Mouse (Mus musculus) fibroblast of lung, adult 2 months (primary cell): ENCODE results near the gene Amacr.

ENCODE experiments used
- DNase-seq: peaks from one replicate; pipeline ENCODE4 v3.0.0-alpha.2; 2011; ENCODE audit warnings: low read depth

Gene Amacr

DNA sequence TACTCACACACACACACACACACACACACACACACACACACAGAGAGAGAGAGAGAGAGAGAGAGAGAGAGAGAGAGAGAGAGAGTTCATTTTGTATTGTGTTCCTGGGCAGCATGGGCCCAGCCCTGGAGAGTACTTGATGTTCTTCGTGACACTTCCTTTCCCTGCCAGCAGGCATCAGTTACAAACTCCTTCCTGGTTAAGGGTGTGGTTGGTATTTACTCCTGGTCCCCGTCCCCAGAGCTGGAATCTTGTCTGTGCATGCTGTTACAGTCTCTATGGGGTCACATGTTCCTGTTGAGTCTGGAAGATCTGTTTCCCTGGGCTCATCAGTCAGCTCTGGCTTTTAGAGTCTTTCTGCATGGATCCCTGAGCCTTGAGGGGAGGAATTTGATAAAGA is 8.9 kb downstream of the Amacr start:
- no peak for DNase-seq

DNA sequence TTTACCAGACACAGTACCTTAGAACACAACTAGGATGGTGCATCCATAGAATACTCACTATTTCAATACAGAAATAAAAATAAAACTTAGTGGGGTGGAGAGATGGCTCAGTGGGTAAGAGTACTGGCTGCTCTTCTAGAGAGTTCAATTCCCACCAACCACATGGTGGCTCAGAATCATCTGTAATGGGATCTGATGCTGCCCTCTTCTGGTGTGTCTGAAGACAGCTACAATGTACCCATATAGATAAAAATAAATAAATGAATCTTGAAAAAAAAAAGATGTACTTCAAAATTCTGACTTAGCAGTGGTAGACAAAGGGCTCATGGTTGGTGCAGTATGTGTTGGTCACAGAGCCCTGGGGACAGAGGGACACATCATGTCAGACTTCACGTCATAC is 10.0 kb downstream of the Amacr start:
- no peak for DNase-seq

DNA sequence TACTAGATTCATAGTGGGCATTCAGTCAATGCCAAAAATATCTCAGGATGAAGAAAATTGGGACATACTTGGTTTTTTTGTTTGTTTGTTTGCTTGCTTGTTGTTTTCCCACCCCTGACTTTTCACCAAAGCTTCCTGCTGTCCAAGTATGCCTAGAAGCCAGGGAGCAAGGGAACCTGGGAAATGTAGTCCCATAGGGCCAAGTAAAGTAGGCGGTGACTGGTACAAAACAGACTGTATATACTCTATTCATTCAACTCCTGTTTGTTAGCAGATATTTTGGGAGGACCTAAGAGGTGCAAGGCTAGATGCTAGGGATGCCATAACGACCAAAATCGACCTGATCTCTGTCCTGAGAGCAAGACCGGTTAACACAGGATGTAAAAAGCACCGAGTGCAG is 18.3 kb downstream of the Amacr start:
- no peak for DNase-seq

DNA sequence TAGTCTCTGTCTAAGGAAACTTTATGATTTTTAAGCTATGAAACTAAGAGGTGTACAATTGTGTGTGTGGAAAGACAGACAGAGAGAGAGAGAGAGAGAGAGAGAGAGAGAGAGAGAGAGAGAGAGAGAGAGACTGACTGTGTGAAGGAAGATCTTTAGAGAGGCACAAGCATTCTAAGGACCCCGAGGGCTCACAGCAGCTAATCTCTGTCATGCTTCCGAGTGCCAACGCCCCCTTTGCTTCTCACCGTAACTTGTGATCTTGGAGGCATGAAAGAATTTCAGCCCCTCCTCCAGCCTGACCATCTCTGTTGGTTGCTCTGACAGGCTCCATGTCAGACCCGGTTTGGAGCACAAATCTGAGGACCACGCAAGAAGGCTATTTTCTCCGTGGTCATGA is 18.9 kb downstream of the Amacr start, which contains the start of gene Slc45a2:
Gene Slc45a2, plus strand, starts transcription at position 301 of the 400 bp plus-strand sequence.
- no peak for DNase-seq

DNA sequence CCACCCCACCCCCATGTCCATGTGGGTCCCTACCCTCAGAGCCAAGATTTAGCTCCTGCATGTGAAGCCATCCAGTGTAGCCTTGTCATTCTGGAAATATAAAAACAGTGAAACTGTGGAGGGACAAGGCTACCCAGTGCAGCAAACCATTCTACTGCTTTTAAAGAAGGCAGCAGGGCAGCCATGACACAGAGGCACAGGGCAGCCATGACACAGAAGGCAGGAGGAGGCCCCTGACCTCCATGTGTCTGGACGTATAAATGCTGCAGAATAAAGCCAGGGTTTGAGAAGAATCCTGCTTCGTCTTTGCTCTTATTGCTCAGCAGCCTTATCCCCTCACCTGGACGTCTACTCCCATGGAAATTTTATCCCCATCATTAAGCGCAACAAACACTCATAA is 22.2 kb downstream of the Amacr start:
- no peak for DNase-seq

DNA sequence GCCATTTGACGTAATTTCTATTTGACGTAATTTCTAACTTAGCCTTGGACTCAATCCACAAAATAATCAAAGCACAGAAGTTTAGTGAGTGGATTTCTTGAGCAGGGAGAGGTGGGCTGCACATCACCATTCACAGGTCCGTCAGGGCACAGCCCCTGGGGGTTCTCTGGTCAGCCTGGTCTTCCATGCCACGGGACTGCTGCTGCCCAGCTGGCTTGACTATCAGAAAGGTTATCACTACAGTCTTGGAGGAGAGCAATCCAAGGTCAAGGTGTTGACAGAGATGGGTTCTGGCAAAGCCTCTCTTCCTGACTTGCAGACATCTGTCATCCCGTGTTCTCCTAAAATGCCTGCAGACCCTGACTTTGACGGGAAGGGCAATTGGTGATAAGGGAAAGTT is 23.1 kb downstream of the Amacr start:
- DNase-seq = no peak

DNA sequence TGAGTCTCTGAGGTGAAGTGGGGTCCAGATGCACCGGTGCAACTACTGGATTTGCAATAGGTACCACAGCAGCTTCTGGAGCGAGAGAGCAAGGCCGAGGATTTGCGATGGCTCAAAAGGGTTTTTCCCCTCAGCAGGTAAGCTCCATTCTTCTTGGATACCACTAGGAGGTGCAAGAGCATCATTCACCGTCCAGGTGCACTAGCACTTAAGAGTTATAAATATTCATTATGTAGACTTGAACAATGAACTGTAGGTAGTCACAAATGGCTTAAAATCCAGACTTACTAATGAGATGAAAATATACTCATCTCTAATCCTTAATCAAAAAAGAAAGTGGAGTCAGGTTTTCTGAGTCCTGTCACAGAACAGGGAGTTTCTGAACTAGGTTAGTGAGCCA is 27.2 kb downstream of the Amacr start:
- DNase-seq = peak; percentile 12

DNA sequence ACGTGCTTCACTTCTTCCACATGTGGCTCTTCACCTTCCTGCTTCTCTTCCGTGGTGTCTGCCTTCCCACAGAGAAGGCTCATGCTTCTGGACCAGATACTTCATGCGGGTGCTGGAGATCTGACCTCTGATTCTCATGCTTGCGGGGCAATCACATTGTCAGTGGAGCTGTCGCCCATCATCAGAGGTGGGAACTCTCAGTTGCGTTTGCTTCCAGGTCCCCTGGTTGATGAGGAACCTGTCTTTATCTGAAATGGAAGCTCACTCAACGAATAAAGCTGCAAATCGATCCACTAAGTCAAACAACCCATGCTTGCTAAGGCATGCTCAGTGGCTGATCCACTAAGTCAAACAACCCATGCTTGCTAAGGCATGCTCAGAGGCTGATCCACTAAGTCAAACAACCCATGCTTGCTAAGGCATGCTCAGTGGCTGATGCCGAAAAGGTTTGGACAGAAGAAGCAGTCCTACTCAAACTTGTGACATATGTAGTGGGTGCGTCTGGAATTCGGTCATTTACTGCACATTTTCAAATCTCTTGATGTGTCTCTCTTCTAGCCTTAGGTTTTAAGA is 29.5 kb downstream of the Amacr start:
- DNase-seq = no peak

DNA sequence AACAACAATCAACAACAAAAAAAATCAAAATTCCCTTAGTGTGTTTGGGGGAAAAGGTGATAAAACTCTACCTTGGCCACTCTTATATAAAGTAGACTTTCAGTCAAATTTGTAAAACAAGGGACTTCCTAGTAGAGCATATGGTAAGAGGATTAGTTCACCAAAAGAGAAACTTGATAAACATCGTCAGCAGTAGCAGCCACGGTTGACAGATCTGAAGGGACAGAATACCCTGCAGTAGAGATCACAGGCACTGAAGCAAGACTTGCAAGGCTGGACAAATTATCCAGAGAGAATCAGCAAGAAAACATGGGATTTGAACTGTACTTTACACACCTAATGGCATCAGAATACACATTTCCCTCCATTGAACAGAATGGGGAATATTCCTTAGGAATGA is 33.4 kb downstream of the Amacr start:
- DNase-seq = no peak

DNA sequence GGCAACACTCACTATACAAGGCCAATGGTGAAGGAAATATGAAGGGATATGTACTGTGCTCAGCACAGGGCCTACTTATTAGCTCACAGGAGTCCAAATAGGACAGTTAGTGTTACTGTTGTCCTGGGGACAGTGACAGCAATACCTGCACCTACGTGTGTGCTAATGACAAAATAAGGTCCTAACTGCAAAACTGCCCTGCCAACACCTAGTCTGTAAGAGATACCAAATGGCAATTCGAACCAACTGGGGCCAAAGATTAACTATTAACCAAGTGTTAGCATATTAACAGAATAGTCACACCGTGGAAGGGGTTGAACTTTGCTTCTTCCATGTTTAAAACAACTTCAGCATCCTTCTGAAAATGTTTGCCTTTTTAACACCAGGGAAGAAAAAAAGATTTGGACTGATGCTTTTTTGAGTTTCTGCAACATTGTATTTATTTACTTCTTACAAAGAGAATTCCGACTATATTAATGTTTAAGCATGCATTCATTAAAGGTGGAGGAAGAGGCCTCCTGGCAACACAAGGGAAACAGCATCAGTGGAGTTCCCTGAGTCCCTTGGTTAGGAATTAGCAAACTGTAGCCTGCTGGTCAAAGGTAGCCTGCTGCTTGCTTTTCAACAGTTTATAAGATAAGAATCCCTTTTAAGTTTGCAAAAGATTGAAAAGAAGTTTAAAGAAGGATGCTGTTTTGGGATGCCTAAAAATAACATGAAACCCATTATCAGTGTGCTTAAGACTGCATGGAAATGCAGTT is 45.4 kb downstream of the Amacr start:
- DNase-seq = no peak

DNA sequence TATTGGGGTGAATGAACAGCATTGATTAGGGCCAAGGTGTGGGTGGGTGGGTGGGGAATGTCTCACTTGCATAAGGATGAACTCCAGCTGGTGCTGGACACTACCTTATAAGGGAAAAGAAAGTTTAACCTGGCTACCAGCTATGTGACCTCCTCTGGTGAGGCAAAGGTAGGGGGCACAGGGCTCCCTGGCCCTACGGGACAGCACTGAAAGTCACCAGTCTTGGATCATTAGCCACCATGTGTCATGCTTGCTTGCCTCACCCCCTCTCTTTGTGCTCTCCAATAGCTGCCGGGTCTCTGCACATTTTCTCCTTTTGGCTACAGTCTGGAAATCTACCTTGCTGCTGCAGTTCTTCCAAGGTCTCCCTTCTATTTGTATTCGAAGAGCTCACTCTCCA is 48.6 kb downstream of the Amacr start:
- no peak for DNase-seq

DNA sequence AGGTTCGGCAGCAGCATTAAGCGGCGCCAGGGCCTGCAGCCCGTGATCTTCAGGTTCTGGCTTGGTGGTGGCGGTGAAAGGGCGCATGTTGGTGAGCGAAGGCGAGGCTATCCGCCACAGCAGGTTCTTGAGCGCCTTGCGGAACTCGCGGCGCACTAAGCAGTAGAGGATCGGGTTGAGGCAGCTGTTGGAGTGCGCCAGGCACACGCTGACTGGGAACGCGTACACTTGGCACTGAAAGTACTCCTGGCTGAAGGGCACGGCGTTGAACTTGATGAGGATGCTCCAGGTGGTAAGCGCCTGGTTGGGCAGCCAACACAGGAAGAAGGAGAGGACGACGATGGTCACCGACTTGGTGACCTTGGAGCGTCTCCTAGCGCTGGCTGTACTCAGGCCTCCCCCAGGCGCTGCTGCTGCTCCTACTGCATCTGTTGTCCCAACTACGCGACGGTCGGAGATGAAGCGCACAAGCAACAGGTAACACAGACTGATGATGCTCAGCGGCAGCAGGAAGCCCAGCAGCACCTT is 54.5 kb downstream of the Amacr start:
- DNase-seq = no peak

DNA sequence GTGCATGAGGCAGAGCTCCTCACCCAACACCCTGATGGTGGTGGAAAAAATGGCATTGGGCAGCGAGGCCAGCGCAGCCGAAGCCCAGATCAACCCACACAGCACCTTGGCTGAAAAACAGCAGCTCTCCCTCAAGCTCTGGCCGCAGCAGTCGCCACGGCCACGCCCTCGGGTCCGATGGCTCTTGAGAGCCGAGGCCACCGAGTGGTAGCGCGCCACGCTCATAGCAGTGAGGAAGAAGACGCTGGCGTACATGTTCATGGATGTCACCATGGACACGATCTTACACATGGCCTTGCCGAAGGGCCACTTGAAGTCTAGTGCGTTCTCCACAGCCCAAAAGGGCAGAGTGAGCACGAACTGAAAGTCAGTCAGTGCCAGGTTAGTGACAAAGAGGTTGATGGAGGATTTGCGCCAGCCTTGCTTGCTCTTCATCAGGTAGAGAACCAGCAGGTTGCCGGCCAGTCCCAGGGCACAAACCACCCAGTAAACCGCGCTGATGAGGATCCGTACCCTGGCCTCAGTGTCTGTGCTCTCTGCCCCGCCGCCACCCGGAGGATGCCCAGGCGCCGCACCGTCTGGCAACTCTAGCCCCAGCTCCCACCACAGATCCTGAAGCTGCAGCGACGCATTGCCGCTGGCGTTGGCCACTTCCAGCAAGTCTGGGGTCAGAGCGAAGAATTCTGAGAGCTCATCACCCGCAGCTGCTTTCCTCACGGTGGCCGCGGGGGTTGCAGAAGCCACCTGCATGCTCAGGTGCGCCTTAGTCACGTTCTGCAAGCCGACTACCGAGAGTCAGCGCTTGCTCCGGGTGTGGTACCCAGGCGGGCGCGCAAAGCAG is 55.2 kb downstream of the Amacr start:
- DNase-seq = no peak

DNA sequence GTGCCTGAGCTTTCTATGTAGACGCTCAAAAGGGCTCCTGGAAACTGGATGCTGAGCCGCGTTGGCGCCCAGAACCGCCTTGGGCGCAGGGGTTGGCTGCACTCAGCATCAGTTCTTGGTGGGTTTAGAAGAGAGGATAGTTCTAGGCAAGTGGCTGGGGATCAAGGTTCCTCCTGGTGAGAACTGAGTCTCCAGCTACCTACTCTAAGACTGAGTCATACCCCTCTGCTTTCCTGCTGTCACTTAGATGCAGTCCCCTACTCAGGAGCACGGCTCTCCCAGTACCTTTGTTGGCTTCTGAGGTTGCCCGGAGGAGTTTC is 55.8 kb downstream of the Amacr start:
- DNase-seq = no peak

DNA sequence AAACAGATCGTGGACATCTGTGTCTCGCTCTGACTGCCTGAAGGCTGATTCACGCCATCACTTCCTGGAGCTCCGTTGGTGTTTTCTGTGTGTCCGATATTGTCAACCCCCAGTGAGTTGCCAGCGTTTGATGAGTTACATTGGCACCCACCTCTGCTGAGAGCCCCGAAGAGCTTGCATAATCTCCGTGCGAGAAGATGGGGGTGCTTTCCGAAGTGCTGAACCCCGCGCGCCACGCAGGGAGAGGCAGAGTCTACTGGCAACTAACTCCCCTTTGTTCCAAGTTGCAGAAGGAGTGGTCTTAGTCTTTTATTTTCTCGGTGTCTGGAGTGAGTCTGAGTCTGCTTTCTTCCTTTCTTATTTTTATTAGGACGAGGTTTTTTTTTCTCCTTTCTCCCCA is 56.2 kb downstream of the Amacr start, which contains the start of gene Rxfp3:
Gene Rxfp3, minus strand, starts transcription at position 281 of the 400 bp plus-strand sequence.
- no peak for DNase-seq

DNA sequence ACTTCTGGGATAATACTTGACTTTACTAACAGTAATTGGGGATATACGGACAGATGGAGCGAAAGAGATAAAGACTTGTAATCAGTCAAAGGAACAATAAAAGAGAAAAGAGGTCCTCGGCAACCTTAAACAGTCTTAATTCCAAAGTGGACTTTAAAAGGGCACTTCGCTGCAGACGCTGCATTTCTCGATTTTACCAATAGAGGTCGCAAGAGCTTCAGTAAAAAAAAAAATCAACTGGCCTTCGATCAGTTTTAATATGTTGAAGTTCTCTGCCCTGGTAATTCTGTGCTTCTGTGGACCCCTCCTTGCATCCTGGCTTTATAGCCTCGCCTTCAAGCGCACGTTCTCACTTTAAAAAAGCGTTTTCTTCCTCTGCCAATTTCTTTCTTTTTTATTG is 56.9 kb downstream of the Amacr start:
- peak; percentile 56 for DNase-seq

DNA sequence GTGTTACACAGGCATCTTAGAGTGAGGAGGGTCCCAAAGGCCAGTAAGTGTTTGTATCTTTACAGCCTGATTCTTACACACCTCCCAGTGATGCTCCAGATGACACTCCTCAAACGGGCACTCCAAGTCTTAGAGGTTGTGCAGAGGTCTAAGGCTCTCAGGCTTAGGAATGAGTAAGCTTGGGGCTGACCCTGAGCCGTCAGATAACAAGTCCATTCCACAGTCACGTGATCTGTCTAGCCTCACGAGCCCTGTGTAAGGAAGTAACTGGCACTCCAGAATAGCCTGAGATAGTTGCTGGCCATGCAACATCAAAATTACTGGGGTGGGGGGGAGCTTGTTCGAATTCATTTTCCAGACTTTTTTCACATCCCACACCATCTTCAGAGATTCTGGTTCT is 58.5 kb downstream of the Amacr start:
- no peak for DNase-seq

DNA sequence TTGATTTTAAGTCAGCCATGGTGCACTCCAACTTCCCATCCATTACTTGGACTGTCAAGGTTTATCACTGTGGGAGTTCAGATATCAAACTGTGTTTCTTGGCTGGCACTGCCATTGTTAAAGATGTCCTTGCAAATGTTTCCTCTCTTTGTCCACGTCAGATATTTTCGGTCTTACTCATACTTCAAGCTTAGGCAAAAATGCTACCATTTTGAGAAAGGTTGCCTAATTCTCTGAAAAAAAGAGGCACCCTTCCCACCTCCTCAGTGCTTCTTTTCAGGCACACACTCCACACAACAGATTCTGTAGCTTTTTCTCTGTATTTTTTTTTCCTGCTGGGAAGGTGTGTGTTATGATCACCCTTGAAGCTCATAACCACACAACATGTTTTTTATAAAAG is 59.7 kb downstream of the Amacr start:
- DNase-seq = no peak

DNA sequence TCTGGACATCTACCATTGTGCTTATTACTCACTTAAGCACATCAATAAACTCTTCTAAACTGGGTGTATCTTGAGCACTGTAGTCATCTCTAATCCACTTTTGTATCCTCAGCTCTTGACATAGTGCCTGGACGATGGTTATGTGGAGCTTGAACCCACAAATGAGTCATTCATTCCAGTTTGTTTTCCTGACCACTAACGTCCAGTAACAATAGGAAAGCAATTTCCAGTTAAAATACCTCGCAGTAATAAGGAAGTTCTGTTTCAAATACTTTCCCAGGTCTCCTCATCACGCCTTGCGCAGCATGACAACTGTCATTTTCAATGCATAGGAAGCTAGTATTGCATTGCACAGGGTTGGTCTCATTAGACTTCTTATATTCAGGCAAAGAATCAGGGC is 61.3 kb downstream of the Amacr start:
- DNase-seq = peak; percentile 58
